Mouse (Mus musculus) spleen, postnatal 36 days (tissue): ENCODE data around the gene Pdzd2.

Source experiments
- DNase-seq, 2 experiments: peaks; one replicate each; pipeline ENCODE4 v3.0.0; 2022; ENCODE audit warnings: low spot score in 2 of 2, mixed read lengths in 1 of 2

Pdzd2 gene

DNA sequence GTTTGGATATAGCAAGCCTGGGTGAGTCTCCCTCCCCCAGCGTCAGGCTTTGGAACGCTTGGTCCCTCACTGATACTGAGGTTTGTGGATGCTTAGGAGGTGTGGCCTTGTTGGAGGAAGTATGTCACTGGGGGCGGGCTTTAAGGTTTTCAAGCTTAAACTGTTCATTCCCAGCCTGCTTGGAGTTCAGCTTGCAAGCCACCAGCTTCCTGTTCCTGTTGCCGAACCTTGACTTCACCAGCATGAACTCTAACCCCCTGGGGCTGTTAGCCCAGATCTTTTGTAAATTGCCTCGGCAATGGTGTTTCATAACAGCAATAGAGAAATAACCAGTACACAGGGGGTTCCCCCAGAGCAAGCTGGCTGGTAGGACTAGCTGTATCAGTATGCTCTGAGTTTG, 260.4 kb downstream of the Pdzd2 start:
- DNase-seq: peak; percentile 14 to 30

DNA sequence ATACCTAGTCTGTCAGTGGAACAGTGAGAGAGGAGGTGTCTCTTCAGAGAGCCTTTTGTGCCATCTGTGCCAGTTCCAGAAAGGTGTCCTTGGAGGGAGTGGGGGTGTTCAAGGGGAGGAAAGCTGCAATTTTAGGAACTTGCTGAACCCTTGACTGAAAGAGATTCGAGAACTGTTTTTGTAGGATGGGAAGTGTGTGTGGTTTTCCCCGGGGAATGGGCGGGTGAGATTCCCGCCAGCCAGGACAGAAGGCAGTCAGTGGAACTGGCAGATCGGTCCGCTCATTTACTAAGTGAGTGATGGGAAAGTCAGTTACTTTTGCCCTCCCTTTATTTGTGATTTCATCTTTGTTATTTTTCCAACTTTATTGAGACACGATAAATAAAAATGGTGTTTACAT, 266.1 kb downstream of the Pdzd2 start:
- DNase-seq: no peak

DNA sequence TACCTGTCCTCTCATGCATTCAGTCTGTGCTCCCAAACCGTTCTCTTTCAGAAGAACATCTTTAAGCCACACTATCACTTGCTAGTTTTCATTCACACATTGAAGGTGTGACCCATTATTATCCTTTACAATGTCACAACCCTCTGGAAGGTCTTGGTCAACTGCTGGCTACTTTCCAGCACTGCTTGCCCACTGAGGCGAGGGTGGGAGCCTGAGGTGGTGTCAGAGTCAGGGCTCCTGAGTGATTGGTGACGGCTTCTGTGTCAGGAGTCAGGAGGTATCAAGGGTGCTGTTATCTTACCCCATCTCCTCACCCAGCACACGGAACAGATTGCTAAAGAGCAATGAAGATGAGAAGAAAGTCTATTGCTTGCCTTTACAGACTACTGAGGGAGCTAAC, 267.1 kb downstream of the Pdzd2 start:
- no peak for DNase-seq

DNA sequence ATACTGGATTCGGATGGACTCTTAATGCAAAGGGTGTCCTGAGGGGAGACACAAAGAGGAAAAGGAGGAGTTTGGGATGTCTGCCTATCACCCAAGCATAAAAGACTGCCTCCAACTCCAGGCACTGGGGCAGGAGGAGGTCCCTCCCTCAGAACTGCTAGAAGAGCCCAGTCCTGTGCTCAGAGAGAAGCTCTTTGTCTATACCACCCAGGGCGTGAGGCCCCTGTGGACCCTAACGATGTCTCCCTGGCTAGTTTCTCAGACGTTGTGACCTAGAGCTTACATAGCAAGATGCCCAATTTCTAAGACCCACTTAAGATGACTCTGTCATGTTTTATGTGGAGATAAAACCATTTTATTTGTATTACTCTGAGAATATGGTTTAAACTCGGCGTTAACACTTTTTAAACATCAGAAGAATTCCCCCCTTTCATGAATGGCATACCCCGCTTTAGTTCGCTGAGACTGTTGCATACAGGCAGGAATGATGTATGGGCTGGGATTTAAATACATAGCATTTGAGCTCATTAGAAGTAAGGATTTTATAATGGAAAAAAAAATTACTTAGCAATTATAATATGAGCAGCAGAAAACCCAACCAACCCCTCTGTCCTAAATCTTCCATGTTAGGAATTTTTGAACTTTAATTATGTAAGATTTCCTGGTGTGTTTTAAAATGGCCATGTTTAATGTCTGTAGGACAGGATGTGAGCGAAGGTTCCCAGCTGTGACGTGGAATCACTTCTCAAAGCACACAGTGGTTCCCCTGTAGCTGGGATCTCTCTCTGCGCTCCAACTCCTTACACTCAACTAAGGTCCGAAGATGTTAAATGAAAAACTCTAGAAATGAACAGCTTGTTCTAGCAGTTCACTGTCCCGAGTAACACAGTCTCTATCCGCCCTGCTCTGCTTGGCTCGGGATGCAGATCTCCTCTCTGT, 268.6 kb downstream of the Pdzd2 start:
- no peak for DNase-seq

DNA sequence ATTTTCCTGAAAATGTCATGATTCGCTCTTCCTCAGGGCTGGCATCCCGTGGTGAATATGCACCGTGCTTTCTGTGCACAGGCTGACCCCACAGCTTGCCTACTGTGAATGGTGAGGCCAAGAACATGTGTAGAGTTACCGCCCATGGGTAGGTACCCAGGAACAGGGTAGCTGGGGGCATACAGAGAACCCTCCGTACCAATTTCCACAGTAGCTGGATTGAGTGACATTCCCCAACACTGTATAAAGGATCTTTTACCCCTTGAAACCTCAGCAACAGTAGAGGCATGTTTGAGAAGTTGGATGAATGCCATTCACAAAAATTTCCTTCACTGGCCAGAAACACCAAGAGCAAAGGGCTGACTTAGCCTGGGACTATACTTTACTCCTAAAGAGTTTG, 271.1 kb downstream of the Pdzd2 start:
- DNase-seq: no peak

DNA sequence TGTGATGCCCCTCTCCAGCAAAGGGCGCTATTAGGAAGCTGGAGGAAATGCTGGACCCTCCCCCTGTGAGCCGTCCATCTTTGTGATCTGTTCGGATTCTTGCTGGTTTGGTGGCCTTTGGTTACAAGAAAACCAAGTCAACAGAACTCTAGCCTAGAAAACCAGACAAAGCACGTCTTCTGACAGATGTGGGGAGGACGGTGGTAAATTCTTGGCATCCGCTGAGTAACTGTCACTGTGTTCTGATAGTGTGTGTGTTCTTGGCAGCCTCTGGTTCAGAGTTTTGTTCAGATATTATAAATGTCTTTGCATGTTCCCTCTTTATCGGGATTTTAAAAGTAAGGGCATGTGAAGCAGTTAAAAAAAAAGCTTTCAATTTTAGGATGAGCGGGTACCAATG, 274.0 kb downstream of the Pdzd2 start:
- no peak for DNase-seq

DNA sequence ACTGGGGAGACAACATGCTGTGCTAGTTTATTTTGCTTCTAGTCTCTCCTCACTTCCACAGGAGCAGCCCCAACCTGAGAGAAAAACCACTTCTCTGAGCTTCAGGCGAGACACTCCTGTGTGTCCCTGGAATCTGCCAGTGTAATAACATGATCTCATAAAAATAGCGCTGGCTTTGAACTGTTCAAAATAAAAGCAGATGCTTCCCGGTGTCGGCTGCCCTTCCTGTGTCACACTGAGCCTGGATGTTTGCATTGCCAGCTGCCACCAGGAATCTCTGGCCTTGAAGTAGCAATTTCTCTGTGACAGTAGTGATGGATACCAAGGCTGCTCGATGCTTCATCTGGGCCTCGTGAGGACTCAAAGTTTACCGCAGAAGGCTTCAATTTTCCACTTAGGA, 282.9 kb downstream of the Pdzd2 start:
- DNase-seq: no peak

DNA sequence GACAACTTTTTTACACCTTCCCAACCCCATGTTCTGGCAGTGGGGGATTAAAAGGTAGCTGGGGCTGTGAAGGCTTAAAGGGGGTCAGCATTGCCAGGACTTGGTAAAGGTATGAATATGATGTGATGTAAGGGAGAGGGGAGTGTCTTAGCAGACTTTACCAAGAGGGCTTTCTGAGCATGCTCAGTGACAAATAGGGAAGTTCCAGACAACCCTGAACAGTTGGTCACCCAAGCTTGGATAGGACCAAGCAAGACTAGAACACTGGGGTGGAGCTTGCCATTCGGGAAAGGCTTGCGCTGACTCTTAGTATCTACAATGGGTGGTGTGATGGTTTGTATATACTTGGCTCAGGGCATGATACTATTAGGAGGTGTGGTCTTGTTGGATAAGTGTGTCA, 286.4 kb downstream of the Pdzd2 start:
- DNase-seq: no peak

DNA sequence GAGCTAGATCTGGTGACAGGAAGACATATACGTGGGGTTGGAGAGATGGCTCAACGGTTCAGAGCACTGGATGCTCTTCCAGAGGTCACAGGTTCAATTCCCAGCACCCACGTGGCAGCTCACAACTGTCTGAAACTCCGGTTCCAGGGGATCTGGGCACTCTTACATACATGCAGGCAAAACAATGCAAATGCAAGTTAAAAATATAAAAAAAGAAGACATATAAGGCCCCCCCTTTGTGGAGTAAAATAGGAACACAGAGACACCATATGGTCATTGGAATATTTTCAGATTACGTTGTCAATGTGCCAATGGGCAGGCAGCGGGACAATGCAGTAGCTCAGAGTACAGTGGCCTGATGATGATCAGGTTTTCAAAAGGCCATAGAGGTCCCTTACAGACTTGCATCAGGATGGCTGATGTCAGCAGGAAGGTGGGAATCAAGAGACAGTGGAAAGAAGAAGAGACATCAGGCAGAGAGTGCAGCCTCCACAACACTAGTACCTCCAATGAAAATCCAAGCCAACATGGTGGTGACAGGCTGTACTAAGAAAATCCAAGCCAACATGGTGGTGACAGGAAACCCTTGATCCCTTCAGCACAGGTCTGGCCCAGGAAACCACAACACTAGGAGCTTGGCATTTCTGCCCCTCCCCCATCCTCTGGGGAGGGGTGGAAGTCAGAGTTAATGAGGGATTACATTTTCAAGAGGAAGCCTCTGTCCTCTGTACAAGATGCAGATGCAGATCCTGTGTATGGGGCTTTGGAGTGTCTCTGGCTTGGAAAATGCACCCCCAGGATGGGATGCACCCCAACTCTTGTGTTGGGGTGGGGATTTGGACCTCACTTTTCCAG, 287.4 kb downstream of the Pdzd2 start:
- no peak for DNase-seq

DNA sequence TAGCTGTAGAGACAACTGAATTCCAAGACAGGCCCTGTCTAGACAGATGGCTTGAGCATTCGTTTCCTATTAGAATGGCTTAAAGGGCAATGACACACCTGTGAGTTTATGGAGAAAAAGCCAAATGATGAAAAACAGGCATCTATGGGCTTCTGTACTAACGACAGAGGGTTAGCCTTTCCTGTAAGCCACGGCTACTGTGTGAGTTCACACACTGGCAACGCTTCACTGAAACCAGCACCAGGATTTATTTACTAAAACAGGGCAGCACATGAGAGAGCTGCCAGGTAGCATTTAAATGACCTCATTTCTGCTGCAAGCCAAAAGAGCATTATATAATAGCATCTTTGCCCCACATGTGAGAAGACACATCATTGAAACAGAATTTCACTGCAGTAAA, 288.3 kb downstream of the Pdzd2 start:
- no peak for DNase-seq

DNA sequence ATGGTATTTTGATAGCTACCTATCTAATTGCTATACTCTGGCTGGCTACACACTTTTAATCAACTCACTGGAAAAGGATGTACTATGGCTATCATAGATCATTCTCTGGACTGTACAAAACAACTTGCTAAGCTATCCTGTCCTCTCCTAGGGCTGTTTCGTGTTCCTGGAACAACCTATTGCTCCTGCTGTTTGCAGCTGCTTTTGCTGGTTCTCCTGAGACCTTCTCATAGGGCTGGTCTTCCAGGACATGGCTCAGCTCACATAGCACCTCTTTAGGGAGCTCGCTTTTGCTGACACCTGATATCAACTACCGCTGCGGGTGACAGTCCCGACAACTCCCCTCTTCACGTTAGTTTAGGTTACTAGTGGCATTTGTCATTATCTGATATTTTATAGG, 288.9 kb downstream of the Pdzd2 start:
- DNase-seq: no peak

DNA sequence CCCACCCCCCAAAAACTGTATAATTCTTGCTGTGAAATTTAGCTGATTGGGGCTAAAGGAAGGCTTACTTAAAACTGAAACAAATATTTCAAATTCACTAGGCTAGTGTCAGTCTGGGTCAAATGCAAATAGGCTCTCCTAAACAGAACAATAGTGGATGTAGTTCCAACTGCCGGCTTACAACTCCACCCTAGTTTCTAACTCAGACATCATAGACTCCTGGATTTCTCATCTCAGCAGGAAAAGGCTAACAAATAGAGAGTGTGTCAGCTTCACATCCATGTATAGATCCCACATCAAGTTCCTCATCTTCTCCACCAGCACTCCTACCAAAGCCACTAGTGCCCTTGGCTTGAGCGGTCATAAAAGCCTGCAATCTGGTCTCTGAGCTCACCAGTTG, 290.4 kb downstream of the Pdzd2 start:
- DNase-seq: no peak

DNA sequence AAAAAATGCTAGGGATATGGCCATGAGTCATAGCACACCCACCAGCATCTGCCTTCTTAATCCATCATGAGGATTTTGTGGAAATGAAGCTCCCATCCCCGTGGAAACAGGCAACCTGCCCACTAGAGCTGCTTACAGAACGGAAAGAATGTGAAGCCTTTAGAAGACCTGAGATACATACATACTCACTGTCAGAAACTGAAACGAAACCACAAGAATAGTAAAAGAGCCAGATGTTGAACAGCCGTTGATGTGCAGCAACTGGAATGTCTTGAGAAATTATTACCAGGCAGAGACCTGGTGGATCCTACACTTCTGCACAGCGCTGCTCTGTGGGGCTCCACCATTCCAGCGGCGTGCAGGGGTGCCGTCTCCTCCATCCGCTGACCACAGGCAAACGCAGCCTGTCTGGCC, 292.7 kb downstream of the Pdzd2 start:
- no peak for DNase-seq

DNA sequence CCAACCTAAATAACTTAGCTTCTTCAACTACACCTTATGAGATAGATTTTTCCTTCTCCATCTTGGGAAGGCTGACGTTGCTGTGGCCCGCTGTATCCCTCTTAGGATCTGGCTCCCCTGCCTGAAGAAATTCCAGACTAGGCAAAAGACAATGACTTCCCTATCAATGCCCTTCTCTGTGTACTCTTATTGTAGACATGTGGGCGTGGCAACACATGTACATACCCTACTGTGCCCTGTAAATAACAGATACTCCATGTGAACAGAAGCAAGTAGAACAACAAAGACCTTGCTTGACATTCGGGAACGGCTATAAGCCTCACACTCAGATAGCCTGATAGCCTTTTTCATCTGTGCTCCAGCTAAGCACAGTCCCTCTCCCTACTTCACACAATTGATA, 295.2 kb downstream of the Pdzd2 start:
- no peak for DNase-seq

DNA sequence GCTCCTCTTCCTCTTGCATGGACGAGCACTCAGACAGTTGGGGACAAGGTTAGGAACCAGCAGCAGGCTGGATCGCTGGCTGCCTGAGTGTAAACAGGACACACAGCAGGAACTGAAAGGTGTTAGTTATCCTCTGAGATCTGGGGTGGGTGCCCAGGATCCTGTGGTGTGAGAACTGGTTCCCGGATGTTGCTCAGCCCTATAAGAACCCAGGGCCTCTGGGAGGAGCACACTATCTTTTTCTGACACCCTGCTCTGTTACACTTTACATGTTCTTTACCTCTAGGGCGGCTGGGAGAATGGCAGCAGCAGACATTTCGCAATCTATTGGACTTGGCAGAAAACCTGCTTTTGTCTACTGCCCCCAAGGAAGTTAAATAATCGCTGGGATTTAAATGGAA, 300.4 kb downstream of the Pdzd2 start:
- DNase-seq: no peak

DNA sequence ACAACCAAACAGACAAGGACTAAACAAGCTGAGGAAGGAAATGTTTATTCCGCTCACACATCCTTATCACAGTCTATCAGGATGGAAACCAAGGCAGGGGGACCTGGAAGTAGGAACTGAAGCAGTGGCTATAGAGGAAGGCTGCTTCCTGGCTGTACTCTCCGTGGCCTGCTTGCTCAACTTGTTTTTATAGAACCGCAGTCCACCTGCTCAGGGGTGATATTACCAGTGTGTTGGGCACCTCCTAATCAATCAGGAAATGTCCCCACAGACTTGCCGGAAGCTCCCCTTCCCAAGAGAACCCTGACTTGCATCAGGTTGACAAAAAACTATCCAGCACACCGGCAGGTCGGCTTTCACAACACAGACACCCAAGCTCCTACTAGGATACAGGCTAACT, 301.0 kb downstream of the Pdzd2 start:
- DNase-seq: no peak

DNA sequence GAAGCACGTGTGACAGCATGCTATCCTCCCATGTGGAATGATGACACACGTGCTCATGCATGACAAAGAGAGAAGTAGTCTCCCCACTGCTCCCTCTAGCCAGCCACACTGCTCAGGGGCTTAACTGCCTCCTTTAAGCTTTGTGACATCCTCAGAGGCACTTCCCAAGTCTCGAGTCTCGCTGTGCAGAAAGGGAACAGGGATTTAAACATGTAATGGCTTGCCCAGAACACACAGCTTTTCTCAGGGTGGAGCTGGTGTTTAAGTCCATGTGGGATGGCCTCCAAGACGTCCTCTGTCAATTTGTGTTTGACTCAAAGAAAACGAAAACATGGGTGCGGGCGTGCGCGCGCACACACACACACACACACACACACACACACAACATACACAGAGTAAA, 301.6 kb downstream of the Pdzd2 start:
- DNase-seq: no peak

DNA sequence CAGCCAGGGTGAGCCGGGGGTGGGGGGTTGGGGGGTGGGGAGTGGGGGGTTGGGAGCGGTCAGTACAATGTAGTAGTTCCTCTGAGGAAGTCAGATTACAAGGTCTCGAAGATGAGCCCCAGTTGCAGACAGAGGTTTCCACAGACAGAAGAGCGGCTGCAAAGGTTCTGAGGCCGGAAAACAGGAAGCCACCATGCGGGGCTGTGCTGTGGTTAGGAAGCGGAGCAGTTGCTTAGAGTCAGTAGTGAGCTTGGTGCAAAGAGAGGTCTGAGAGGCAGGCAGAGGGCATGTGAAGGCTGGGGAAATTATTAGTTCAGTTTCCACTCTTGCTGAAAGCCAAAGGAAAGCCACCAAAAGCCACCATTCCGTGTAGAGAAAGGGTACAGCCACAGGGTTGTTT, 303.8 kb downstream of the Pdzd2 start:
- DNase-seq: peak; percentile 14 to 25

DNA sequence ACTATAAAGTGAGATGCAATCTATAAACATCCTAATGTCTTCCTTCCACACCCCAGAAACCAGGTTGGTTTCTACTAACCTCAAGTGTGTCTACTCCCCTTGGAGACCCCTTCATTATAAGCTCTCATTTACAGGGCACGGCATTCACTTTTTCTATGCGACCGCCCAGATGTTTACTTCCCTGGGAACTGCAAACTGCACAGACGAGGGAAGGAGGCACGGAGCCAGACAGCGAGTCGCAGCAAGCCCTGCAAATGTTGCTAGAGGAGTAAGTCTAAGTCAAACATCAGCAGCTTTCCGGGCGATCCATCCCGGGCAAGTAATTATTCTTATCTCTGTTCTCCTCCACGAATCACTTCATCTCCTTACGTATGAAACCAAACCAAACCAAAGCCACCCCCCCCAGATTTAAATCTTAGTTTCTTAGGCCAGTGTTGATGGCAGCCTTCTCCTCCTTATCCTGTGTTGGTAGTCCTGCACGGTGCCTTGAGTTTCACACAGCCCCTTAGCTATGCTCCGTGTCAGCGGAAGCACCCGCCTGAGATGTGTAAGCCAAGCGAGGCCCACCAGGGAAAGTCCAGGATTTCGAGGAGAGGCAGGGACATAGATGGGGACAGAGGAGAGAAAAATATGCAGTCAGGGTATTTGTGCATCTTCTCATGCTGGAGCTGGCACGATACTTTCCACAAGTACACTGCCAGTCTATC, 305.7 kb downstream of the Pdzd2 start:
- no peak for DNase-seq

DNA sequence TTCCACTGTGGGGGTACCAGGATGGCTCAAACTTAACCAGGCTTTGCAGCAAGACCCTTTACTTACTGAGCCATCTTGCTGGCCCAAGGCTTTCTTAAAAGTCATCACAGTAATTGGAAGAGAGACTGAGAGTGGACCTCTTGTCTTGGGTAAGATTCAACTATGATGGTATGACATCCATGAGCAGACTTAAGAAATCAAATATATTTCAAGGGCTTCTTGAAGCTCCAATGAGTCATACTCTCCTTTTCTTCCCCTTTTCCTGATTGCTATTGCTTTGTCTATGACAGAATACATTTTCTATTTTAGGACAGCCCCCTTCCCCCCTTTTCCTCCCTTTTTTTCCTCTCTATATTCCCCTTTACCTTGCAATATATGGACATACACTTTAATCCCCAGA, 306.8 kb downstream of the Pdzd2 start:
- no peak for DNase-seq

DNA sequence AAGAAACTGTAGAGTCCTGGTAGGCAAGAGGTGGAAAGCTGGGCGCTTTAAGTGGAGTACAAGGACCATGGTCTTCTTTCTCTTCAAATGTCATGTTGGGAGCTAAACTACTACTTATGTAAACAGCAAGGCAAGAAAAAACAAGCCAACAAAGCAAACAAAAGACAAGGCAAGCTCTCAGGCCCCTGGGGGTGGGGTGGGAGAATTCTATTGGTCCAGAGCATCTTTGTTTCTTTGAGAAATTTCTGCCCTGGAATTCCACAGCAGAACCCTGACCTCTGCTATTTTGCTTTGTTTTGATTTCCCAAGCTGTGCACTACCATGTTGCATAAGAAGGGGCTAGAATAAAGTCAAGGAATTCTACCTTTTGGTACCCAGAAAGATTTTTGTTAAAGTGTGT, 307.4 kb downstream of the Pdzd2 start:
- DNase-seq: no peak

DNA sequence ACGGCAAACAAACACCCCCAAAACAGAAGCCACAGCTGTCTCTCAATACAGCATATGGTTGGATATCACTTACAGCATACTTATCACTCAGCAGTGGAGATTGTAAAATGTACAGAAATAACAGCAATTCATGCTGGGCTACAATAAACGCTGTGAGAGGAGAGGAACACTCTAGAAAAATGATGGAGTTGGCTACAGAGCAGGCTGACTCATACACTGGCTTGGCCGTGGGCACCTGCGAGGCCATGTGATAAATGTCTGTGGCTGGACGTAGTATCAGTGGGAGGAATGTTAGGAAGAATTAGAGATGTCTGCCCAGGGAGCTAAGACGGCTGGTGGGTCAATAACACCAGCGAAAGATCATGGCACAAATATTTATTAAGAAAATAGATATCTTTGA, 308.0 kb downstream of the Pdzd2 start:
- DNase-seq: no peak
